Mouse (Mus musculus): Measurements from ENCODE around the gene Kank2. TPM values are rescaled to one million over a fixed set of nuclear protein-coding genes. Genes with fewer than 3 reads are reported as not detected.

Gene Kank2
- polyA plus RNA-seq, 1 experiment from 2014 or later = 18.7 TPM

Small RNA genes lying within 50 kb of the gene (microRNA-seq; reads per million reads assigned to microRNA genes)
- gene Mir7083 = 4.7 reads per million, percentile 21 among the genes with 10 or more reads in this experiment

Other genes with a start within 250 kb of the Kank2 start
- gene Timm29, start 206.0 kb downstream of the Kank2 start, polyA plus RNA-seq (2015; fragmentation: Nextera tagmentation; extraction: Ambion mirVana) = 29.3 and 30.7 TPM in 2 replicates
- gene Yipf2, start 205.9 kb downstream of the Kank2 start, polyA plus RNA-seq (2015; fragmentation: Nextera tagmentation; extraction: Ambion mirVana) = 40.1 and 43.8 TPM in 2 replicates
- 91.2 and 104 TPM in 2 replicates for gene Smarca4, start 182.6 kb downstream of the Kank2 start, polyA plus RNA-seq (2015; fragmentation: Nextera tagmentation; extraction: Ambion mirVana)
- gene Ldlr, start 75.3 kb downstream of the Kank2 start, polyA plus RNA-seq (2015; fragmentation: Nextera tagmentation; extraction: Ambion mirVana) = 30.6 and 33.2 TPM in 2 replicates
- gene Spc24, start 38.4 kb downstream of the Kank2 start, polyA plus RNA-seq (2015; fragmentation: Nextera tagmentation; extraction: Ambion mirVana) = 120 and 134 TPM in 2 replicates
- gene Angptl8, start 36.8 kb upstream of the Kank2 start, polyA plus RNA-seq (2015; fragmentation: Nextera tagmentation; extraction: Ambion mirVana) = 5.4 and 6.0 TPM in 2 replicates
- 46.8 and 47.1 TPM in 2 replicates for gene Dock6, start 53.9 kb upstream of the Kank2 start, polyA plus RNA-seq (2015; fragmentation: Nextera tagmentation; extraction: Ambion mirVana)
- 14.2 and 14.4 TPM in 2 replicates for gene Rab3d, start 119.4 kb upstream of the Kank2 start, polyA plus RNA-seq (2015; fragmentation: Nextera tagmentation; extraction: Ambion mirVana)
- gene Ccdc159, start 128.7 kb upstream of the Kank2 start, polyA plus RNA-seq (2015; fragmentation: Nextera tagmentation; extraction: Ambion mirVana) = 5.4 and 6.0 TPM in 2 replicates
- gene Tmem205, start 128.8 kb upstream of the Kank2 start, polyA plus RNA-seq (2015; fragmentation: Nextera tagmentation; extraction: Ambion mirVana) = 70.3 and 75.4 TPM in 2 replicates
- gene Plppr2, start 138.3 kb upstream of the Kank2 start, polyA plus RNA-seq (2015; fragmentation: Nextera tagmentation; extraction: Ambion mirVana) = 10.4 and 10.7 TPM in 2 replicates
- 9.0 TPM in 2 replicates for gene Swsap1, start 157.0 kb upstream of the Kank2 start, polyA plus RNA-seq (2015; fragmentation: Nextera tagmentation; extraction: Ambion mirVana)
- gene Epor, start 164.8 kb upstream of the Kank2 start, polyA plus RNA-seq (2015; fragmentation: Nextera tagmentation; extraction: Ambion mirVana) = 11.8 and 15.7 TPM in 2 replicates
- 33.9 and 34.2 TPM in 2 replicates for gene Rgl3, start 190.7 kb upstream of the Kank2 start, polyA plus RNA-seq (2015; fragmentation: Nextera tagmentation; extraction: Ambion mirVana)
- gene Ccdc151, start 203.9 kb upstream of the Kank2 start, polyA plus RNA-seq (2015; fragmentation: Nextera tagmentation; extraction: Ambion mirVana) = 1.9 TPM in 2 replicates
- 157 and 161 TPM in 2 replicates for gene Prkcsh, start 204.1 kb upstream of the Kank2 start, polyA plus RNA-seq (2015; fragmentation: Nextera tagmentation; extraction: Ambion mirVana)

Data from kidney, embryonic 16.5 days (tissue).